Mouse (Mus musculus) layer of hippocampus, adult 11-12 months (tissue): ENCODE data around the gene Olfr1278.
"Not testable (repeated sequence)": the region's sequence is repeated elsewhere in the genome, so short reads cannot be mapped to it uniquely, and the experiment has no call there.

Experiments used
- DNase-seq: peaks from one replicate; pipeline ENCODE4 v3.0.0; 2022; ENCODE audit warnings: low spot score

The Olfr1278 gene

GRCm38 (mm10) chr2:111289836-111290235 lies at the start of gene Olfr1278:
TSS of gene Olfr1278 (plus strand) at chr2:111290136.
- no peak for DNase-seq

GRCm38 (mm10) chr2:111254216-111254615 lies 35.7 kb upstream of the Olfr1278 start, which contains the start of gene Olfr1276:
TSS of gene Olfr1276 (plus strand) at chr2:111254516.
- DNase-seq = no peak

DNA sequence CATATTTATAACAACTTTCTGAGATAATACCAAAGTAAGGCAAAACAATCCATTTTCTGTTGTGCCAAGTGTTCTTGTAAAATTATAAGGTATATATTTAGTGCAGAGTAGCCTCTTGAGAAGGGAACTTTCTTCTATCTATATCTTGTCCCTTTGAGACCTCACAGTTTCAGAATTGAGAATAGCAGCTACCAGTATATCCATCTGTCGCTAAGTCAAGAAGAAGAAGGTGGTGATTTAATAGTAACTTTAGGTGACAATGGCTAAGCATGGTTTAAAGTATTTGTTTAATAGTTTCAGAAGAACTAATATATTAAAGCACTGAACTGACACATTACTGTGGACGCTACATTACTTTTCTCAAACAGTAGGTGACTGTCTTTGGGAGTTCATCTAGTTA lies 15.9 kb upstream of the Olfr1278 start, which contains the start of gene Olfr1277:
Gene Olfr1277 (minus strand): TSS at position 101 of the 400 bp plus-strand sequence.
- no peak for DNase-seq

DNA sequence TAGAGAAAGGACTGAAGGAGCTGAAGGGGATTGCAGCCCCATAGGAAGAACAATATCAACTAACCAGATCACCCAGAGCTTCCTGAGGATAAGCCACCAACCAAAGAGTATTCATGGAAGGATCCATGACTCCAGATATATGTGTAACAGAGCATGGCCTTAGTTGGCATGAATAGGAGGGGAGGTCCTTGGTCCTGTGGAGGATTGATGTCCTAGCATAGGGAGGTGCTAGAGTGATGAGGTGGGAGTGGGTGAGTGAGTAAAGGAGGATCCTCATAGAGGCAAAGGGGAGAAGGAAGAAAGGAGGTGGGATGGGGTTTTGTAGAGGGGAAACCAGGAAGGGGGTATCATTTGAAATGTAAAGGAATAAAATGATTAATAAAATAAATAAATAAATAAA lies 8.6 kb downstream of the Olfr1278 start:
- DNase-seq = no peak

DNA sequence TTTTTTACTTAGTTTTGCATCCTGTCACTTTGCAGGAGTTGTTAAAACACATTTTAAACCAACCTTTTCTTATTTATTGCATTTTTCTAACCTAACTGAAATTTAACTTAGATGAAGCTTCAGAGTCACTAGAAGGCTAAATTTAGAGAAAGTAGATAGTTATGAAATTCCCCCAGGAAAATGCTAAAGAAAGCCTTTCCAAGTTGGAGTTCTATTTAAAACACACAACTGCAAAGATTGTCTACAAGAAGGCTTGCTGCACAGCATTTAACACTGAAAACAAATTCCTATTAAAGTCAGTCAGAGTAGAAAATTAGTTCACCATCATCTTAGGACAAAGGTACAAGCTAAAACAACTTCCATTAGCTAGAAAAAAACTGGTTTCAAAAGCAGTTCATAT lies 10.4 kb downstream of the Olfr1278 start, which contains the start of gene Olfr1279:
Gene Olfr1279 (plus strand): TSS at position 262 of the 400 bp plus-strand sequence.
- no peak for DNase-seq

DNA sequence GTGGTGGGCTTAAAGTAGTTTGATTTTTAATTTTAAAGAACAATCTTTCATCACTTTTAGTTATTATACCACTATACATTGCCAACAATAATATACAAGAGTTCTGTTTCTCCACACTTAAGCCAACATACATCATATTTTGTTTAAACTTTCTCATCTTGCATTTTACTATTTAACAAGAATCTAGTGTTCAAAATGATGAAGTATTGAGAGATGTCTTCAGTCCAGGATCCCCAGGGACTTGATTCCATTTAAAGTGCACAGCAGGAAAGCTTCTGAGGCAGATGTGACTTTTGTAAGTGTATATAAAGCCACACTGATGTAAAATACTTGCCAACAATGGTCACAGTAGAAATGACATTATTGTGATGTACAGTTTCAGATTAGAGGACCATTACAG lies 23.8 kb downstream of the Olfr1278 start, which contains the start of gene Olfr1280:
Gene Olfr1280 (plus strand): TSS at position 301 of the 400 bp plus-strand sequence.
- DNase-seq = no peak

DNA sequence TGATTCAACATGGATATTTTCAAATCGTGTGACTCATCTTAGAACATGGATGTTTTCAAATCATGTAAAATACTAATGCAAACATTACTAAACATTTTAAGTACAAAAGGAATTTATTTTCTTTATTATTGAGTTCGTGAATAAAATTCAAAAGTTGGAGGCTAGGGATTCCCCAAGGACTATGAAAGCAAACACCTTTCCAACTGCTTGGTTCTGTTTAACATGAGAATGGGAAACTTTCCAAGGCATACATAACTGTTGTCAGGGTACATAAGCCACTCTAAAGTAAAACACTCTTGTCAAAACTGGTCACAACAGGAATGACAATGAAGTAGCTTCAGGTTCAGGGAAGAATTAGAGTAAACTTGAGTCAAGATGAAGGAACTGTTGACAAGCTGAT lies 36.3 kb downstream of the Olfr1278 start, which contains the start of gene Olfr1281:
Gene Olfr1281 (plus strand): TSS at position 301 of the 400 bp plus-strand sequence.
- DNase-seq = no peak

DNA sequence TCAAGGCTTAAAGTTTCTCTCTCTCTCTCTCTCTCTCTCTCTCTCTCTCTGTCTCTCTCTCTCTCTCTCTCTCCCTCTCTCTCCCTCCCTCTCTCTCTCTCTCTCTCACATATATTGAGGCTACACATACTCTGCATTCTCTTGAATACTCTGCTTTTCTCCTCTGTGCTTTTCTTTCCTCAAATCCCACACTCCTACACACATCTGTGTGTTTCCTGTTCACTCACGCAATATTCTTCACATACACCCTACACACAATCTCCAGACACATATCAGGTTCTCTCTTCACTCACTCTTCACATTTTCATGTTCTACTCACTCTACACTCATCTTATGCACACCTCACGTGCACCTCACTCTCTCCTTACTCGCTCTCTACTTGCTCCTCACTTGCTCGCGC lies 43.8 kb downstream of the Olfr1278 start:
- not testable (repeated sequence) for DNase-seq

GRCm38 (mm10) chr2:111335976-111336375 lies 46.0 kb downstream of the Olfr1278 start, which contains the start of gene Olfr1282:
TSS of gene Olfr1282 (minus strand) at chr2:111336076.
- DNase-seq = no peak
